Mouse (Mus musculus): Measurements from ENCODE around the gene Arpc5l.

Arpc5l gene

GRCm38 (mm10) chr2:39004880-39005435 lies at the start of gene Arpc5l:
Gene Arpc5l, plus strand, starts transcription at chr2:39005348.
- Histone ChIP-seq H3K36me3 (ENCODE audit: control insufficient read depth, insufficient read depth, low read length, poor library complexity, severe bottlenecking) (peaks cover 8% of the 10 kb centered on the region; the same call in 1 of the 2 replicates), H3K27me3 (ENCODE audit: control insufficient read depth, insufficient read depth, low read length, poor library complexity, severe bottlenecking) (no peaks in the 10 kb centered on the region)

GRCm38 (mm10) chr2:38956062-38956461 lies 49.1 kb upstream of the Arpc5l start:
- Histone ChIP-seq H3K36me3 (ENCODE audit: control insufficient read depth, insufficient read depth, low read length, poor library complexity, severe bottlenecking) (no peaks in the 10 kb centered on the region), H3K27me3 (ENCODE audit: control insufficient read depth, insufficient read depth, low read length, poor library complexity, severe bottlenecking) (no peaks in the 10 kb centered on the region)
- no peak for DNase-seq (ENCODE audit: low read depth, low spot score)

More at GRCm38 (mm10) chr2:39004880-39005435, at the start of gene Arpc5l:
- DNase-seq (ENCODE audit: low read depth, low spot score): peak; percentile 93

GRCm38 (mm10) chr2:38957671-38958223 lies 47.4 kb upstream of the Arpc5l start:
- DNase-seq (ENCODE audit: low read depth, low spot score): no peak
- no peaks in the 10 kb centered on the region for H3K36me3 ChIP-seq (ENCODE audit: control insufficient read depth, insufficient read depth, low read length, poor library complexity, severe bottlenecking)

GRCm38 (mm10) chr2:38964198-38964597 lies 41.0 kb upstream of the Arpc5l start:
- H3K36me3 ChIP-seq (ENCODE audit: control insufficient read depth, insufficient read depth, low read length, poor library complexity, severe bottlenecking): no peaks in the 10 kb centered on the region
- no peaks in the 10 kb centered on the region; the same call in 1 of the 2 replicates for H3K27me3 ChIP-seq (ENCODE audit: control insufficient read depth, insufficient read depth, low read length, poor library complexity, severe bottlenecking)
- no peak for DNase-seq (ENCODE audit: low read depth, low spot score)

More at GRCm38 (mm10) chr2:38957671-38958223, 47.4 kb upstream of the Arpc5l start:
- no peaks in the 10 kb centered on the region for H3K27me3 ChIP-seq (ENCODE audit: control insufficient read depth, insufficient read depth, low read length, poor library complexity, severe bottlenecking)

GRCm38 (mm10) chr2:38969650-38970049 lies 35.5 kb upstream of the Arpc5l start:
- Histone ChIP-seq H3K27me3 (ENCODE audit: control insufficient read depth, insufficient read depth, low read length, poor library complexity, severe bottlenecking) (no peaks in the 10 kb centered on the region; the same call in 1 of the 2 replicates), H3K36me3 (ENCODE audit: control insufficient read depth, insufficient read depth, low read length, poor library complexity, severe bottlenecking) (no peaks in the 10 kb centered on the region)
- no peak for DNase-seq (ENCODE audit: low read depth, low spot score)

- DNase-seq (ENCODE audit: low read depth, low spot score): no peak
- Histone ChIP-seq H3K27me3 (ENCODE audit: control insufficient read depth, insufficient read depth, low read length, poor library complexity, severe bottlenecking) (no peaks in the 10 kb centered on the region; the same call in 1 of the 2 replicates), H3K36me3 (ENCODE audit: control insufficient read depth, insufficient read depth, low read length, poor library complexity, severe bottlenecking) (no peaks in the 10 kb centered on the region)
Observed at GRCm38 (mm10) chr2:38970057-38970456, 35.1 kb upstream of the Arpc5l start.

- DNase-seq (ENCODE audit: low read depth, low spot score): no peak
- Histone ChIP-seq H3K36me3 (ENCODE audit: control insufficient read depth, insufficient read depth, low read length, poor library complexity, severe bottlenecking) (no peaks in the 10 kb centered on the region), H3K27me3 (ENCODE audit: control insufficient read depth, insufficient read depth, low read length, poor library complexity, severe bottlenecking) (no peaks in the 10 kb centered on the region)
Observed at GRCm38 (mm10) chr2:38973223-38973622, 31.9 kb upstream of the Arpc5l start.

- no peak for DNase-seq (ENCODE audit: low read depth, low spot score)
- H3K36me3 ChIP-seq (ENCODE audit: control insufficient read depth, insufficient read depth, low read length, poor library complexity, severe bottlenecking): no peaks in the 10 kb centered on the region
Observed at GRCm38 (mm10) chr2:38973701-38974100, 31.4 kb upstream of the Arpc5l start.

GRCm38 (mm10) chr2:38974171-38974570 lies 31.0 kb upstream of the Arpc5l start:
- Histone ChIP-seq H3K36me3 (ENCODE audit: control insufficient read depth, insufficient read depth, low read length, poor library complexity, severe bottlenecking) (no peaks in the 10 kb centered on the region), H3K27me3 (ENCODE audit: control insufficient read depth, insufficient read depth, low read length, poor library complexity, severe bottlenecking) (no peaks in the 10 kb centered on the region)
- no peak for DNase-seq (ENCODE audit: low read depth, low spot score)

More at GRCm38 (mm10) chr2:38973701-38974100, 31.4 kb upstream of the Arpc5l start:
- H3K27me3 ChIP-seq (ENCODE audit: control insufficient read depth, insufficient read depth, low read length, poor library complexity, severe bottlenecking): no peaks in the 10 kb centered on the region

GRCm38 (mm10) chr2:38975181-38975580 lies 30.0 kb upstream of the Arpc5l start:
- no peak for DNase-seq (ENCODE audit: low read depth, low spot score)
- no peaks in the 10 kb centered on the region for H3K36me3 ChIP-seq (ENCODE audit: control insufficient read depth, insufficient read depth, low read length, poor library complexity, severe bottlenecking)

GRCm38 (mm10) chr2:38975941-38976805 lies 29.0 kb upstream of the Arpc5l start:
- H3K27me3 ChIP-seq (ENCODE audit: control insufficient read depth, insufficient read depth, low read length, poor library complexity, severe bottlenecking): no peaks in the 10 kb centered on the region
- no peak for DNase-seq (ENCODE audit: low read depth, low spot score)
- H3K36me3 ChIP-seq (ENCODE audit: control insufficient read depth, insufficient read depth, low read length, poor library complexity, severe bottlenecking): no peaks in the 10 kb centered on the region

More at GRCm38 (mm10) chr2:38975181-38975580, 30.0 kb upstream of the Arpc5l start:
- no peaks in the 10 kb centered on the region for H3K27me3 ChIP-seq (ENCODE audit: control insufficient read depth, insufficient read depth, low read length, poor library complexity, severe bottlenecking)

- H3K36me3 ChIP-seq (ENCODE audit: control insufficient read depth, insufficient read depth, low read length, poor library complexity, severe bottlenecking): no peaks in the 10 kb centered on the region
- H3K27me3 ChIP-seq (ENCODE audit: control insufficient read depth, insufficient read depth, low read length, poor library complexity, severe bottlenecking): no peaks in the 10 kb centered on the region
- no peak for DNase-seq (ENCODE audit: low read depth, low spot score)
Observed at GRCm38 (mm10) chr2:38977837-38978236, 27.3 kb upstream of the Arpc5l start.

GRCm38 (mm10) chr2:38983456-38983855 lies 21.7 kb upstream of the Arpc5l start:
- no peaks in the 10 kb centered on the region for H3K27me3 ChIP-seq (ENCODE audit: control insufficient read depth, insufficient read depth, low read length, poor library complexity, severe bottlenecking)
- no peaks in the 10 kb centered on the region for H3K36me3 ChIP-seq (ENCODE audit: control insufficient read depth, insufficient read depth, low read length, poor library complexity, severe bottlenecking)
- DNase-seq (ENCODE audit: low read depth, low spot score): peak; percentile 31

GRCm38 (mm10) chr2:38986580-38986979 lies 18.6 kb upstream of the Arpc5l start:
- Histone ChIP-seq H3K36me3 (ENCODE audit: control insufficient read depth, insufficient read depth, low read length, poor library complexity, severe bottlenecking) (no peaks in the 10 kb centered on the region), H3K27me3 (ENCODE audit: control insufficient read depth, insufficient read depth, low read length, poor library complexity, severe bottlenecking) (no peaks in the 10 kb centered on the region)
- DNase-seq (ENCODE audit: low read depth, low spot score): no peak

GRCm38 (mm10) chr2:38987371-38987770 lies 17.8 kb upstream of the Arpc5l start:
- no peaks in the 10 kb centered on the region for H3K27me3 ChIP-seq (ENCODE audit: control insufficient read depth, insufficient read depth, low read length, poor library complexity, severe bottlenecking)
- no peaks in the 10 kb centered on the region for H3K36me3 ChIP-seq (ENCODE audit: control insufficient read depth, insufficient read depth, low read length, poor library complexity, severe bottlenecking)
- no peak for DNase-seq (ENCODE audit: low read depth, low spot score)
